Mouse (Mus musculus) heart, postnatal 4 days (tissue): ENCODE measurements around the gene Slc35e2. TPM values are rescaled to one million over a fixed set of nuclear protein-coding genes. Genes with fewer than 3 reads are reported as not detected.

ENCODE experiments used
- total RNA-seq, 2 experiments: library from RNA; stranded (reverse); gene quantifications; 2 replicates each; pipeline ENCODE4 v1.2.3; 2021

The Slc35e2 gene
- total RNA-seq, 2 experiments from 2014 or later, result 15.6 to 16.5 TPM

Other genes starting within 250 kb of the Slc35e2 start
- gene Prkcz, start 240.1 kb upstream of the Slc35e2 start, total RNA-seq, result 1 to 10 TPM; 2.0 to 2.1 TPM
- gene Gabrd, start 203.3 kb upstream of the Slc35e2 start, total RNA-seq, result not detected
- under 1 TPM; 0.25 to 0.33 TPM for gene Cfap74, start 192.2 kb upstream of the Slc35e2 start, total RNA-seq
- gene Tmem52, start 132.3 kb upstream of the Slc35e2 start, total RNA-seq, result not detected
- gene Gnb1, start 110.1 kb upstream of the Slc35e2 start, total RNA-seq, result 100 to 1,000 TPM; 386 to 391 TPM
- 10 to 100 TPM; 33.6 to 36.3 TPM for gene Nadk, start 39.0 kb upstream of the Slc35e2 start, total RNA-seq
- 10 to 100 TPM; 30.1 to 32.3 TPM for gene Cdk11b, start 23.4 kb downstream of the Slc35e2 start, total RNA-seq
- not detected for gene Gm10563, start 44.0 kb downstream of the Slc35e2 start, total RNA-seq
- gene Mmp23, start 52.0 kb downstream of the Slc35e2 start, total RNA-seq, result 10 to 100 TPM; 32.3 to 33.1 TPM
- gene Mib2, start 67.8 kb downstream of the Slc35e2 start, total RNA-seq, result 10 to 100 TPM; 15.9 to 17.7 TPM
- gene Fndc10, start 92.9 kb downstream of the Slc35e2 start, total RNA-seq, result 1 to 10 TPM; 3.5 to 4.7 TPM
- 10 to 100 TPM; 60.3 to 64.9 TPM for gene Ssu72, start 103.4 kb downstream of the Slc35e2 start, total RNA-seq
- gene Tmem240, start 133.4 kb downstream of the Slc35e2 start, total RNA-seq, result under 1 TPM; 0.36 to 0.43 TPM
- 10 to 100 TPM; 82.7 to 89.7 TPM for gene Atad3a, start 159.7 kb downstream of the Slc35e2 start, total RNA-seq
- gene Vwa1, start 173.3 kb downstream of the Slc35e2 start, total RNA-seq, result 10 to 100 TPM; 11.5 to 12.5 TPM
- 1 to 10 TPM; 4.6 to 4.9 TPM for gene Tmem88b, start 184.5 kb downstream of the Slc35e2 start, total RNA-seq
- gene Ankrd65, start 189.0 kb downstream of the Slc35e2 start, total RNA-seq, result not detected
- gene Mrpl20, start 201.5 kb downstream of the Slc35e2 start, total RNA-seq, result 10 to 100 TPM; 78.1 to 95.5 TPM
- gene Ccnl2, start 211.1 kb downstream of the Slc35e2 start, total RNA-seq, result 10 to 100 TPM; 58.2 to 59.4 TPM
- gene Aurkaip1, start 229.9 kb downstream of the Slc35e2 start, total RNA-seq, result 10 to 100 TPM; 78.9 to 84.2 TPM
- gene Mxra8, start 238.3 kb downstream of the Slc35e2 start, total RNA-seq, result 10 to 100 TPM; 49.4 to 49.5 TPM
- gene Dvl1, start 246.0 kb downstream of the Slc35e2 start, total RNA-seq, result 10 to 100 TPM; 32.8 to 33.2 TPM